Mouse (Mus musculus): ENCODE data around the gene Arhgap25. TPM values are rescaled to one million over a fixed set of nuclear protein-coding genes. Genes with fewer than 3 reads are reported as not detected.
A peak's percentile ranks its signal among the peaks of the same experiment; 100 is the strongest.

Arhgap25 gene
- total RNA-seq, 2 experiments from 2014 or later, result 7.3 to 10.7 TPM

DNA sequence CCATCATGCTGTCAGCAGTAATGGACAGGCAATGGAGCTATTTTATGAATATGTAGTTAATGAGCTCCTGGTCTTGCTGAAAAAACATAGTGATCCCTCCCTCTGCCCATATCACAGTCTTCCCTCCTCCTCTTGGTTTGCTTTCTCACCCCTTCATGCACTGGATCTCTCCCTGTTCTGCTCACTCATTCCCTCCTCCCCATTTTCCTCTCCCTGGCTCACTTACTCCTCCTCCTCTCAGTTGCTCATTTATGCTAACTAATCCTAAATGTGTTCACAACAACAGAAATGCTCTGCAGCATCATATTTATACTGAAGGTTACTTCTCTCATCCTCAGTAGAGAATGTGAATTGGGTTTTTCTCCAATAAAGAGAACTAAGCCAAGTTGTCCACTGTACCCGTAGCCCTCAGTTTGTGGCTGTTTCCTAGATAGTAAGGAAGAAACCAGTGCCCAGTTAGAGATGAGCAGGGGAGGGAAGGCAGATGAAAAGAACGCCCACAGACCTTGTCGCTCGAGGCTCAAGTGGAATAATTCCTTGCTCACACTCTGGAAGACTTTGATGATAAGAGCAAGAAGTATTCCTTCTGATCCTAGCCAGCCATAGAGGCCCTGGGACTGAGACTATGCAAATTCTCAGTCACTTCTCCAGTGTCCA is 15.2 kb downstream of the Arhgap25 start:
- peak in 1 of 2 experiments; percentile 62 for DNase-seq (ENCODE audit: low spot score in 2 of 2)
- intact Hi-C loops (cut with DNase I), result no loop called here

DNA sequence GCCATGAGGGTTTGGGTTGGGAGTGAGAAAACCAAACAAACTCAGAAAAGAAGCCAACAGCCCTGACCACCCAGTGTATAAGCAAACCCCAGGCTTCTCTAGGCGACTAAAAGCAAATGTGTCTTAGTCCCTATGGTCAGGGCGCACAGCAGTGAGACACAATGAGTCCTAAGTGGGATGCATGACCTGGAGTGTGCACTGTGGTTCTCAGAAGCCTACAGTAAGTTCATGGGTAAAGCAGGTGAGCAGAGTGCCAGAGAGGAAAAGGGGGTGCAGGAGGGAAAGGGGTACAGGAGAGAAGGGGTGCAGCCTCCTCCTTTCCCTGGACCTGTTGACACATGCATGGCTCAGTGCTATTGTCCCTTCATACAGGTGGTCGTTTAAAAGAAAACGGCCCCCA is 18.7 kb downstream of the Arhgap25 start:
- intact Hi-C loops (cut with DNase I), result no loop called here
- no peak for DNase-seq (ENCODE audit: low spot score in 2 of 2)

DNA sequence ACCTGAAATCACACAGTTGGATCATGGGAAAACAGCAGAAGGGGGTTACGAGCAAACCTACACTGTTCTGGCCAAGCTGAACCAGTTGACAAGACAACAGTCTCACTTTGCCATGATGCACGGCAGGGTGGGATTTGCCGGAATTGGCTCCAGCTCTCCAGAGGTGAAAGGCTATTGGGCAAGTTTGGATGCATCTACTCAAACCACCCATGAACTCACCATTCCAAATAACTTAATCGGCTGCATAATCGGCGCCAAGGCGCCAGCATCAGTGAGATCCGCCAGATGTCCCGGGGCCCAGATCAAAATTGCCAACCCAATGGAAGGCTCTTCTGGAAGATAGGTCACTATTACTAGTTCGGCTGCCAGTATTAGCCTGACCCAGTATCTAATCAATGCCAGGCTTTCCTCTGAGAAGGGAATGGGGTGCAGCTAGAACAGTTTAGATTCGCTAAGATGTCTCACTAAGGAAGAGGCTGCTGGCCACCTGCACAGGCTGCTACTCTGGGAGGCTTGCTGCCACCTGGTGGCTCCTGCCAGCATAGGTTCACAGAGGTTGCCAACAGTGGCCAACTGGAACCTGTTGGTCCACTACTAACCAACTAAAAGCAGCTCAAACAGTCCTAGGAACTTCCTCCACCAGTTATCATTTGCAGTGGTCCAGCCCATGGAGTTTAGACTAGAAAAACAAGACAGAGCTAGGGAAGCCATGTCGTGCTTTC is 19.9 kb downstream of the Arhgap25 start:
- intact Hi-C loops (cut with DNase I), result loop anchor here (2.0 kb wide), 1 partner anchor 46 kb away; no protein-coding TSS in a partner anchor
- DNase-seq (ENCODE audit: low spot score in 2 of 2), result peak; percentile 68 to 74

DNA sequence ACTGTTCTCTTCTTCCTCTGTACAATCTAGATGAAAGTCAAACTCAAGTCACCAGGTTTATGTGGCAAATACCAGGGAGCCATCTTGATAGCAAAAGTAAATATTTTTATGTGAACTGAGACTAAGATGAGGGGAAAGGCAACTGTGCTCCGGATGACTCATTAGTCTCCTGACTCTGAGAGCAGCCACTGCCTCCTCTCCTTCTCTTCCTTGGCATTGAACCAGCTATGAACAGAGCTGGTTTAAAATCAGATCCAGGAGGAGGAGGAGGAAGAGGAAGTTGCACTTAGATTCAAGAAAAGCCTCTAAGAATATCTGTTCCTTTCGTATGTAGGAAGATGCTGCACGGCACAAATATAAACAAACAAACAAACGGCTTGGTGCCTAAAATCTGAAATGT is 22.1 kb downstream of the Arhgap25 start:
- DNase-seq (ENCODE audit: low spot score in 2 of 2), result peak in 1 of 2 experiments; percentile 80
- intact Hi-C loops (cut with DNase I), result no loop called here

DNA sequence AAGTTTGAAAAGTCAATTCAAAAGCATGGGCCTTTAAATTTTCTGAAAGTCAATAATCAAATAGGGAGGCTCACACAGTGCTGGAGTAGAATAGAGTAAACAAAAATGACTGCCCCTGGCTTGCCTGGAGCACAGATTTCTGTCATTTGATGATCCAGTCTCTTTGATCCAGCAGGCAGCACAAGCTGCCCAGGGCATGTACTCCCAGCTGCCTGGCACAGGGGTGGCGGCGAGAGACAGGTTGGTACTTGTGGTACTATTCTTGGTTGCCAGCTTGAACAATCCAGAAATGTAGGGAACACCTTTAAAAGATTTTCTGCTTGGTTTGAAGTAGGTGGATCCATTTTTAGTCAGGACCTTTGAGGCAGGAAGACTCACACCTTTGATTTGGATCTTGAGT is 23.3 kb downstream of the Arhgap25 start:
- intact Hi-C loops (cut with DNase I), result no loop called here
- no peak for DNase-seq (ENCODE audit: low spot score in 2 of 2)

DNA sequence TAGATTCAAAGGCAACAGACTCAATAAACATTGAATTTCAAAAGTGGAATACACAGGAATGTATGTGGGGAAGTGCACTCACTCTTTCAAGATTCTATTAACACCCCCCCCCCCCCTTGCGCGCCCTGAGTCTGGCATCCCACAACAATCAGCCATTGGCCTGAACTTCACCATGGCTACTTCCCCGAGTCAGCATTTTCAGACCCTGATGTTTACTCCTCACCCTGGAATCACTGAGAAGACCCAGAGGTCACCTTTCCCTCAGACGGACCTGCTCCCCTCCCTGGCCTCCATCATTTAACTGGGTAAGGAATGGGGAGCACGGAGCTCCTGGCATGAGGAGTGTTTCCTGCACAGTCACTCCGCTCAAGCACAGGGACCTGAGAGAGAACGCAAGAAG is 28.2 kb downstream of the Arhgap25 start:
- no peak for DNase-seq (ENCODE audit: low spot score in 2 of 2)
- intact Hi-C loops (cut with DNase I), result no loop called here

DNA sequence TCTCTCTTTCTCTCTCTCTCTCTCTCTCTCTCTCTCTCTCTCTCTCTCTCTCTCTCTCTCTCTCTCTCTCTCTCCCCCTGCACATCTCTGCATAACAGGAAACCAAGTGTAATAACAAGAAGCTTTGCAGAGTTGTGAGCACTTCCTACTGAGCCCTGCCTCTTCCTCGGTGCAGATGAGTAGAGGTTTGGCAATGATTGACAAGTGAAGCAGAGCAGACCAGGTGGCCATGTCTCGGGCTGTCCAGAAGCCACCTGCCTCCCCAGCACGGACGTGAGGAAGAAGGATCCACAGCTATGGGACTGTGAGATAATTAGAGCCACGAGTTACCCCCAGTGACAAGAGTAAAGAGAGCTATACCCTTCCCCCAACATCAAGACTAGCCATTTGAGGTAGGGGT is 29.1 kb downstream of the Arhgap25 start:
- DNase-seq (ENCODE audit: low spot score in 2 of 2), result no peak

DNA sequence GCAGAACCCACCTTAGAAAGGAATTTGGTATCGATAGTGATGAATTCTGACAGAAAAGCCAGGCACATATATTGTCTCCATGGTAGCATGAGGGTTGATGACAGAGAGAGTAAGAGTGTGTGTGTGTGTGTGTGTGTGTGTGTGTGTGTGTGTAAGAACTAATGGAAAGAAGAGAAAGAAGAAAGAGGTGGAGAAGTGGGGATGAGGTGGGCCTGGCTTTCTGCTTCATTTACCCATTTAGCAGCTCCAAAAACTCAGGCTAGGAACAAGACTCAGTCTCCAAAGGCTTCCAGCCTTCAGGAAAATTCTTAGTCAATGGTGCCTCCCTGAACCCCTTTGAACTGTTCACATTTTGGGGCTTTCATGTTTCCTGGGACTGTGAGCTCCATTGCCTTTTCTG is 29.5 kb downstream of the Arhgap25 start:
- intact Hi-C loops (cut with DNase I), result no loop called here
- no peak for DNase-seq (ENCODE audit: low spot score in 2 of 2)

More for the DNA sequence above, 29.1 kb downstream of the Arhgap25 start:
- intact Hi-C loops (cut with DNase I), result no loop called here

DNA sequence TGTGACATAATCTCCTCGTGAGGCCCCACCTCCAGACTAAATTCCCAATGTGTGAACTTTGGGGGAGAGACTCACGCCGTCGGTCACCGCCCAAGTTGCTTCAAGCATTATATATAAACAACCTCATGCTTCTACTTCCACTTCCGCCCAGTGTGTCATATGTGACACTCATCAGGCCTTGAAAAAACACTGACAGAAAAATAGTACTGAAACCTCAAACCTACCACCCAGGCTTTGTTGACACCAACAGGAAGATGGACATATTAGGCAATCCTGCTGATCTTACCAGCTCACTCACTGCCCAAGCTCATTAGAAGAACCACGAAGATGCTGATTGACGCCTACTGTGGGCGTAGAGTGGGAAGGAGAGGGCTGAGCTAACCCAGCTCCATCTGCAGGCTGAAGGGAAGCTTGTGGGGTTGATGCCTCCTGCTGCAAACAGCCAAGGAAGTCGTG is 30.2 kb downstream of the Arhgap25 start:
- intact Hi-C loops (cut with DNase I), result no loop called here
- DNase-seq (ENCODE audit: low spot score in 2 of 2), result peak in 1 of 2 experiments; percentile 54

DNA sequence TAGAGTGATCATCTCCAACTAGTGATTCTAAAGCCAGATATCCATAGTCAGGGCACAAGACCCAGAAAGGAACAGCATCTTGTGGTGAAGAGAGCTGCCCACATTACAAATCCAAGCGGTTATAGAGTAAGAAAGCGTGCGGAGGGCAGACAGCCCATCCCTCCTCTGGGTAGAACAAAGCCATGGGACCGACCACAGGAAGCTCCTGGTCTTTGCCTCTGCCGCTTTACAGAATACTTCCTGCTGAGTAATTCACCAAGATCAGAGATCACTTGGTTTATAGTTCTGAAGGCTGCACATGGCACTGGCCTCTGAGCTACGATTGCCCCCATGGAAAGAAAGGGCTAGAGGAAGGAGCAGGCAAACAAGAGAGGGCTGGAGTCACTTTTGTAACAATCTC is 30.6 kb downstream of the Arhgap25 start:
- intact Hi-C loops (cut with DNase I), result no loop called here
- no peak for DNase-seq (ENCODE audit: low spot score in 2 of 2)

DNA sequence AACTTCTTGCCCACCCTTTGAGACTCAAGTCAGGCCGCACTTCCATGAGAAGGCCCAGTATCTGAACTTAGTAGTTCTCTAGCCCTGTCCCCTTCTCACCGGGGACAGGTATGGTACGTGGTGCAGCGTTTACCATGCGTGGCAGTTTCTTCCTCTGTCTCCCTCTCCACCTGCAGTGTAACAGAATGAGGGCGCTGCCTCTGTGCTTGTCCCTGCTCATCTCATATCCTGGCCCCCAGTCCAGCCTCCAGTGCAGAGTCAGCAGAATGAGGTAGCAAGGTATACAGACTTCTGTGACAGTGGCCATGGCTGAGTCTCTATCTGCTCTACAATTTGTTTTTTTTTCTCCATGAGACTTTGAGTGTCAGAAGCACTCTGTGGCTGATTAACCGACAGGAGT is 32.4 kb downstream of the Arhgap25 start:
- no peak for DNase-seq (ENCODE audit: low spot score in 2 of 2)
- intact Hi-C loops (cut with DNase I), result no loop called here

DNA sequence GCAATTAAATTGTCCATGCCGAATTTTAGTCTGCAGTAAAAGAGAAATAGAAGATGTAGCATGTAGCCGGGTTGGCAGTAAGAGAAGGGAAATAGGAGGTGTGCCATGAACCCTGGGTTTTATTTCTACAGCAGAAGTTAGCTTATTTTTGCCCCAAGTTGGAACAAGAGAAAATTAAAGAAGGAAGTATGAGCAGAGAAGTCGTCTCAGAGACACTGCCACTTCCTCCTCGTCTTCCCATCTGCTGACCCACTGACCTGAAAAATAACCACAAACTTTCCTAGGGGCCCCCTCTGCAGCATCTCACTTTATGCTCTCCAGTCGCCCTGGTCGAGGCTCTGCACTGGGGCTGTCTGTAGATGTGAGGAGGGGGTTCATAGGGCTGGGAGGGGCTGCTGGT is 33.3 kb downstream of the Arhgap25 start:
- no peak for DNase-seq (ENCODE audit: low spot score in 2 of 2)
- intact Hi-C loops (cut with DNase I), result no loop called here

DNA sequence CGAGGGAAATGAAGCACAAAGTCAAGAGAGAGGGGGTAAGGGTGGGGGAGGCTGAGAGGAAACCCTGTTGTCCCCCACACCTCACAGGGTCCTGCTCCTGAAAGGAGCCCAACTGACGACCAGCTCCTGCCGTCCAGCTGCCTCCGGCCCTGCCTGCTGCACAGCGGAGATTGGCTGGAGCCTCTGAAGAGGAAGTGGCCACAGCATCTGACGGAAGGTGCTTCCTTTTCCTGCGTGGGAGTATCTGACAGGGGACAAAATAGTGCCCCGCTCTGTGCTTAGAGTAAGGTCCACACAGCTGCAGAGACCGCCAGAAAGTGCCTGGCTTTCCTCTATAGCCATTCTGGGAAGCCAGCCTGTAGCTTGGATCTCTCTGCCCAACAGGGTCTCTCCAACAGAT is 36.9 kb downstream of the Arhgap25 start:
- intact Hi-C loops (cut with DNase I), result no loop called here
- no peak for DNase-seq (ENCODE audit: low spot score in 2 of 2)

DNA sequence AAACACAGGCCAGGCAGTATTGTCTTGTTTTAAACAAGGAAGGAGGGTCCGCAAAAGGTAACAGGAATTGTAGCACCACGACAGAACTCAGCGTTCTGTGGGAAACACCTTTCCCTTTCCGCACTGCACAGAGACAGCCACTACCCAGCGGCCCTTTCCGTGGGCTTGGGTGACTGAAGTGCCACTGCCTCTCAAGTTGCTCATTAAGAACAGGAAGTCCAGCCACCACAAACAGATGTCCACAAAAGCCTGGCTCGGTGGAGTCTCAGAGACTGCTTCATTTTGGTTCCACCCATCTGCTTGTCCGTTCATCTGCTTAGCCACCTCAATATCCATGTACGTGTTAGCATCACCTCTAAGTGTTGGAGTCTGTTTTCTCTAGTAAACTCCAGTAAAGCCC is 38.7 kb downstream of the Arhgap25 start:
- DNase-seq (ENCODE audit: low spot score in 2 of 2), result no peak
- intact Hi-C loops (cut with DNase I), result no loop called here

DNA sequence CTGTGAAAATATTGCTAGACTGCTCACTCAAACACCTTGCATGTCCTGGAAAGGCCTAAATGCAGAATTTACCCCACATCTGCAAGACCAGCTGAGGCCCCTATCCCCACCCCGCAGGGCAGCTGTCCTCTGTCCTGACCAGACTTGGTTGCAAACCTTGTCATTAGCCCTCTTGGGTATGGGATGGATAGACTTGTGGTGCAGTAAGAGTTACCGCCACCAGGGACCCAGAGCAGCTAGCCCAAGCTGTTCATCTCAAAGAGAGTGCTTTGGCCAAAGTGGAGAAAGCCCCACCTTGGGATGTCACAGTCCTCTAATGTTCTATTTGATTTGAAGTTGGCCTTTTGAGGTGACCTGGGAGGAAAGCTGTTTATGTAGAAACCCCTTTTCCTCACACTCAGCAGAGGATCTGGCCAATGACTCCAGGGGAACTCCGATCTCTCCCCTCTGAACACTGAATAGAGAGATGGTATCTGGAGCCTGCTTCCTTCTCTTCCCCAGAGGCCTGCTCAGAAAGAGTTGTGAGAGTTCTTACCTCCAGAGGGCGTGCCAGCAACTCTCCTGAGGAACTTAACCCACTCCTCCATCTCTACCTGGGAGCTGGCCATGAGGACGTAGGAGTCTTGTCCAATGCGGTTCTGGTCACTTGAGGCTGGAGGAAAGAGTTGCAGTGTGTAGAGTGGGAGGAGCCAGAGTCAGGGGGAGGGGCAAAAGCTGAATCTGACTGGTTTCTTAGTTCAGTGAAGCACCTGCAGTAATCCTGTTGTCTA is 45.2 kb downstream of the Arhgap25 start:
- intact Hi-C loops (cut with DNase I), result no loop called here
- DNase-seq (ENCODE audit: low spot score in 2 of 2), result no peak

DNA sequence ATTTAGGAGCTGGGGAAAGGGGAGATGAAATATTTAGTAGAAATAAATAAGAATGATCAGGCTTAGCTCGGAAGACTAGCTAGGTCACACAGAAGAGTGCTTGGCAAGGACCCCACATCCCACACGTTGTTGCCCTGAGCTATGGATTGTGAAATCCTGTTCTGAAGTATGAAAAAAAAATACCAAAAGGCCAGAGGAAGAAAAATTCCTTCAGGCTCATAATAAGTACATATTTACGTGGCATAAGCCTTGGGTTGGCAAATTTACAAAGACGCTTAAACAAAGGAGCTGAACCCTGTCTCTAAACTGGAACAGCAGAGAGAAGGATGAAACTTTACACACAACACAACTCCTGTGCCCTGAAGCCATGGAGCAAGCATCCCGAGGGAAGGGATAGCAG is 48.3 kb downstream of the Arhgap25 start:
- DNase-seq (ENCODE audit: low spot score in 2 of 2), result no peak
- intact Hi-C loops (cut with DNase I), result no loop called here

DNA sequence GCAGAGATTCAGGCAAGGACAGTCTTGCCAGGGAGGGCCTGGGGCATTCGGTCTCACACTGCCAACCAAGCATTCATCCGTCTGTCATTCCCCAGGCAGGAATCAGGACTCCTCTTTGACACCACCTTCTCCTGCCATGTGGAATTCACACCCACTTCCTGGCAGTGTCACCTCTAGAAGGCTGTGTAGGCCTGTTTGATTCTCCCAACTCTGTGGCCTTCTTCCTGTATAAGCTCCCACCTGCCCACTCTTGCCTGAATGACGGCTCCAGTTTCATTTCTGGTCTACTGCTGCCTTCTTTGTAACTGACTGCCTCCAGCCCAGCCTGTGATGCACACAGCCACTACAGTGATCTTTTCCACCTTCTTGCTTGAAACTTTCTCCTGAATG is 49.2 kb downstream of the Arhgap25 start:
- intact Hi-C loops (cut with DNase I), result no loop called here
- peak in 1 of 2 experiments; percentile 67 for DNase-seq (ENCODE audit: low spot score in 2 of 2)

DNA sequence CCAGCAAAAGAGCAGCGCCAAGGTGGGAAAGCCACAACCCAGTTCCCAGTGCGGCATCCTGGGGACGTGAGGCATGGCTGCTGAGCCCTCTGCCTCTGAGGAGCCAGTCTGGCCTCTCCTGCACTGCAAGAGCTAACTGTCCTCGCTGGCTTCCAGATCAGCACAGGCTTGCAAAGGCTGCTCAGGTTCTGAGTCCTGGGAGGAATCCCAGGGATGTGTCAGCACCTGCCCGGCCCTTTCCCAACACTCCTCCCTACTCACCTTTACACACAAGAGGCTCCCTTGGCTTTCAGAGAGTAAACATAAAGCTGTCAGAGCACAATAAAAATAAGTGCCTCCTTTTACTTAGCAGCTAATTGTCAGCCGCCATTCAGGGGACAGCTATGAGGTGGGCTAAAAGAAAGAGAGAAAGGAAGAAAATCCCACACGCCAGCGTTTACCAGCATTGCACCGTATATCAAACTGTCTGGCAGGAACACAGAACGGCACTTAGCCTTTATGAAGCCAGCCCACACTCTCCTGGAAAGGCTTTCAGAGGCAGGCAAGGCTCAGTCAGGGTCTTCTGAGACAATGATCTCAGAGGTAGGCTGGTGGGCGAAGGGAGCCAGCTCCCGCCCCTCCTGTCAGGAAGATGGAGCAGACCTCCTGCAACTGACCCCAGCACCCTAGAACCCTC is 49.7 kb downstream of the Arhgap25 start:
- no peak for DNase-seq (ENCODE audit: low spot score in 2 of 2)
- intact Hi-C loops (cut with DNase I), result no loop called here

DNA sequence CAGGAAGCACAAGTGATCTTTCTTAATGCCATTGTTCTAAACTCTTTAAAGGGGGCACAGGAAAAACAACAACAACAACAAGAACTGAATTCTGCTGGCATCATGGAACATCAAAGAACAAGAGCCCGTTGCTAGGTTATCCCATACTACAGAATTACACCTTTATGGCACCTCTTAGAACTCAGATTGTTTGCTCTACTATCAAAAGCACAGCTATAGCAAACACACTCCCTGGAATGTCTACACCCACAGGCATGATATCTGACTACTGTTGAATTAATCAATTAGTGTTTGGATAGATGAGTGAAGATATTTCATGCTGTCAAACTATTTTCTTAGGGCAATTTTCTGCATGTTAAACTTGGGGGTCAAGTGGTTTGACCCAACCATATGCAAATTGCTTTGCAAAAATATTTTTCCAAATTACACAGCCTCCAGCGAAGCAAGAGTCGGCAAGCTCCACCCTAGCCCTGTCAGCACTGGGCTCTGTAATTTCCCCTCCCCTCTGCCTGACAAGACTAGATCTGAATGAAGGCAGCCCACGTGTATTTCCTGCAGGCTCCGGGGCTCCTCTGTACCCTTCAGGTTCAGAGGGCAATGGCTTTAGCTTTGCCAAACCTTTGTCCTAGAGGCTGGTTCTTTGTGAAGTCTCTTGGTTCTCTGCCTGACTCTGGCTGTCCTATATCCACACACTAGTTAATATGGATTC is 53.6 kb downstream of the Arhgap25 start:
- intact Hi-C loops (cut with DNase I), result no loop called here
- DNase-seq (ENCODE audit: low spot score in 2 of 2), result no peak

All from left cerebral cortex, postnatal 25 days (tissue).